Mouse (Mus musculus): ENCODE results near the gene AI481877.

DNA sequence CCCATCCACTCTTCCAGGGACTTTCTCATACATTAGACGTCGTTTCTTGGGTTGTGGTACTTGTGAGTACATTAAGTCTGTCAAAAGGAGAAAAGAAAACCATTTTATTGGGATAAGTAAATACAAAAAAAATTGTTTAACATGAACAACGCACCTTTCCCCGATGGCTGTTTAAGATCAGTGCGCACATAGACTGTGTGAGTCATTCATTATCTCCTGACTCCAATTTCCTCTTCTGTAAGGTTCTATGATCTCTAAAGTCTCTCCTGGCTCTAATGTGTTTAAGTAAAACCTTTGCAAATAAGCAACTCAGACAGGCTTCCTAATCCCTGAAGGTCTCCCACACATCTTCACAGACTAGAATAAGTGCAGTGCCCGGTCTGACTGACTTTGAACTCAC is 94.9 kb downstream of the AI481877 start:
- TF ChIP-seq CTCF (conservative IDR thresholded peaks at IDR 0.05; ENCODE audit: insufficient read depth, insufficient read length, low read depth, low read length) = no peak
- TF ChIP-seq POLR2A (IDR thresholded peaks at IDR 0.05; ENCODE audit: low read depth, low read length) = no peak
